In genomic region chr17:46296601-46297000, GRCm38 (mm10) we compare ENCODE assay signal across 13 mouse cellular contexts. TPM values are rescaled to one million over a fixed set of nuclear protein-coding genes. Genes with fewer than 3 reads are reported as not detected.
A peak's percentile ranks its signal among the peaks of the same experiment; 100 is the strongest.
DNase-seq lines count a peak whose midpoint lies in the region; ATAC-seq and TF ChIP-seq lines count a peak whose summit lies in the region.
"Had no signal": no experiment of that assay in that cellular context is flagged by ENCODE, and none has a peak within 500 bp of the region (broad histone marks: within the 10 kb centered on the region; RNA-seq: fewer than 3 reads in every experiment).

No protein-coding gene starts in this region.

- no peaks in the 10 kb centered on the region for H3K79me2 ChIP-seq in CH12.LX (replicated peaks; ENCODE audit: control insufficient read depth, extremely low read depth, insufficient read depth, poor library complexity, severe bottlenecking)

- 46% methylated on average over 6 of the region's 6 CpGs for WGBS in kidney, embryonic 15.5 days
- 44% methylated on average over 6 of the region's 6 CpGs for WGBS in forebrain, embryonic 15.5 days
- 47% methylated on average over 6 of the region's 6 CpGs for WGBS in limb, embryonic 15.5 days

- H3K27ac ChIP-seq in kidney, embryonic 15.5 days, result no peak overlapping the region
- no peak overlapping the region for H3K27ac ChIP-seq in CH12.LX (ENCODE audit: insufficient read depth, low read depth)
- H3K27ac ChIP-seq in forebrain, embryonic 15.5 days (replicated peaks), result peak overlapping the region; percentile 54; the same call in 1 of the 2 replicates
- no peak overlapping the region for H3K27ac ChIP-seq in limb, embryonic 15.5 days
- H3K27ac ChIP-seq: liver, embryonic 14.5 days; neural tube, embryonic 12.5 days had no signal

- no peak for TF ChIP-seq RAD21 in CH12.LX (IDR thresholded peaks at IDR 0.05; ENCODE audit: low read depth, low read length)

- ATAC-seq in kidney, embryonic 15.5 days (replicated peaks; ENCODE audit: low FRiP score), result no peak
- ATAC-seq in forebrain, embryonic 15.5 days (replicated peaks), result no peak
- no peak for ATAC-seq in limb, embryonic 15.5 days (ENCODE audit: insufficient number of reproducible peaks, low FRiP score, low TSS enrichment, low read depth)

- H3K4me1 ChIP-seq in kidney, embryonic 15.5 days, result peaks cover 21% of the 10 kb centered on the region
- peaks cover 8 to 10% of the 10 kb centered on the region in 2 experiments for H3K4me1 ChIP-seq in CH12.LX (ENCODE audit: control insufficient read depth in 1 of 2, insufficient read depth in 2 of 2)
- H3K4me1 ChIP-seq in forebrain, embryonic 15.5 days, result peaks cover 18% of the 10 kb centered on the region
- peaks cover 22% of the 10 kb centered on the region for H3K4me1 ChIP-seq in limb, embryonic 15.5 days

- no peak for TF ChIP-seq EP300 in CH12.LX (IDR thresholded peaks at IDR 0.05; ENCODE audit: low read length)

- no peaks in the 10 kb centered on the region for H3K36me3 ChIP-seq in kidney, embryonic 15.5 days
- H3K36me3 ChIP-seq in CH12.LX (replicated peaks in 1 of 2; ENCODE audit: control insufficient read depth in 1 of 2, insufficient read depth in 1 of 2, low read length in 1 of 2), result no peaks in the 10 kb centered on the region
- H3K36me3 ChIP-seq in forebrain, embryonic 15.5 days, result no peaks in the 10 kb centered on the region
- no peaks in the 10 kb centered on the region for H3K36me3 ChIP-seq in limb, embryonic 15.5 days
- H3K36me3 ChIP-seq: neural tube, embryonic 12.5 days had no signal

- peaks cover 73% of the 10 kb centered on the region for H3K27me3 ChIP-seq in kidney, embryonic 15.5 days
- peaks cover 59% of the 10 kb centered on the region for H3K27me3 ChIP-seq in CH12.LX (replicated peaks)
- peaks cover 40% of the 10 kb centered on the region for H3K27me3 ChIP-seq in forebrain, embryonic 15.5 days
- peaks cover 60% of the 10 kb centered on the region for H3K27me3 ChIP-seq in limb, embryonic 15.5 days

- no peak overlapping the region for H3K4me2 ChIP-seq in kidney, embryonic 15.5 days
- H3K4me2 ChIP-seq in CH12.LX (ENCODE audit: insufficient read depth, low read depth, poor library complexity, severe bottlenecking), result 0 out of 2 replicates have a peak overlapping the region, but pooled peaks have one; percentile 2
- H3K4me2 ChIP-seq in forebrain, embryonic 15.5 days (replicated peaks), result peak overlapping the region; percentile 93; the same call in 1 of the 2 replicates
- H3K4me2 ChIP-seq in limb, embryonic 15.5 days, result no peak overlapping the region

- H3K4me3 ChIP-seq in kidney, embryonic 15.5 days (replicated peaks), result 0 out of 2 replicates have a peak overlapping the region, but pooled peaks have one; percentile 60
- no peak overlapping the region for H3K4me3 ChIP-seq in CH12.LX (replicated peaks in 1 of 3; ENCODE audit: low read depth in 2 of 3, low read length in 2 of 3, poor library complexity in 1 of 3)
- H3K4me3 ChIP-seq in forebrain, embryonic 15.5 days, result peak overlapping the region; percentile 57; the same call in 1 of the 2 replicates
- H3K4me3 ChIP-seq in limb, embryonic 15.5 days, result peak overlapping the region; percentile 64; the same call in 1 of the 2 replicates

- H3K9ac ChIP-seq in kidney, embryonic 15.5 days, result no peak overlapping the region
- no peak overlapping the region for H3K9ac ChIP-seq in CH12.LX (ENCODE audit: insufficient read depth, low read depth)
- peak overlapping the region; percentile 63; the same call in 1 of the 2 replicates for H3K9ac ChIP-seq in forebrain, embryonic 15.5 days (replicated peaks)
- H3K9ac ChIP-seq in limb, embryonic 15.5 days, result no peak overlapping the region
- H3K9ac ChIP-seq: liver, embryonic 14.5 days had no signal

- DNase-seq in kidney, adult 9 months, result no peak
- DNase-seq in CH12.LX (ENCODE audit: extremely low read depth), result no peak
- no peak for DNase-seq in cerebellum, postnatal 14 days
- no peak for DNase-seq in gastrocnemius, postnatal 25 days
- DNase-seq: kidney, adult 2 months had no signal

- dilution Hi-C loops in CH12.LX (cut with MboI; ENCODE audit: extremely low pct_ligation_motif_present, extremely low pct_unique_long_range_greater_than_20kb, low sequenced_read_pairs), result no loop called here

- in situ Hi-C loops in CH12.LX (cut with MboI; ENCODE audit: low pct_ligation_motif_present, low pct_unique_long_range_greater_than_20kb, low sequenced_read_pairs), result no loop called here

- no peak for TF ChIP-seq CTCF in CH12.LX (conservative IDR thresholded peaks at IDR 0.05 in 1 of 2, IDR thresholded peaks at IDR 0.05 in 1 of 2; ENCODE audit: low read depth in 2 of 2, low read length in 2 of 2)

- no peak for TF ChIP-seq POLR2A in CH12.LX (IDR thresholded peaks at IDR 0.05; ENCODE audit: low read depth, low read length)

- H3K9me3 ChIP-seq in kidney, embryonic 15.5 days (replicated peaks), result no peaks in the 10 kb centered on the region
- peaks cover 1% of the 10 kb centered on the region for H3K9me3 ChIP-seq in CH12.LX (replicated peaks; ENCODE audit: low read length)
- no peaks in the 10 kb centered on the region for H3K9me3 ChIP-seq in forebrain, embryonic 15.5 days
- no peaks in the 10 kb centered on the region for H3K9me3 ChIP-seq in limb, embryonic 15.5 days
- H3K9me3 ChIP-seq: neural tube, embryonic 12.5 days had no signal

TF ChIP-seq in CH12.LX, 34 proteins besides CTCF, POLR2A, EP300 and RAD21 (continues in another document):
- TF ChIP-seq USF1 (IDR thresholded peaks at IDR 0.05; ENCODE audit: low read depth, low read length), result no peak
- TF ChIP-seq RCOR1 (conservative IDR thresholded peaks at IDR 0.05; ENCODE audit: low read depth, low read length), result no peak
- no peak for TF ChIP-seq MAX (IDR thresholded peaks at IDR 0.05; ENCODE audit: low read length)
- TF ChIP-seq BHLHE40 (IDR thresholded peaks at IDR 0.05; ENCODE audit: low read depth, low read length), result no peak
- no peak for TF ChIP-seq MAFK (IDR thresholded peaks at IDR 0.05; ENCODE audit: insufficient replicate concordance, low read length)
- TF ChIP-seq TBP (conservative IDR thresholded peaks at IDR 0.05; ENCODE audit: low read depth, low read length), result no peak
- no peak for TF ChIP-seq E2F4 (IDR thresholded peaks at IDR 0.05; ENCODE audit: insufficient replicate concordance, low read depth, low read length)
- no peak for TF ChIP-seq ZNF384 (IDR thresholded peaks at IDR 0.05; ENCODE audit: low read depth, low read length)
- TF ChIP-seq PAX5 (IDR thresholded peaks at IDR 0.05; ENCODE audit: low read length), result no peak
- no peak for TF ChIP-seq SIN3A (IDR thresholded peaks at IDR 0.05; ENCODE audit: low read length)
- TF ChIP-seq SMC3 (IDR thresholded peaks at IDR 0.05; ENCODE audit: low read depth, low read length), result no peak
- peak; percentile 69 for TF ChIP-seq IRF4 (IDR thresholded peaks at IDR 0.05; ENCODE audit: low read depth, low read length)
- TF ChIP-seq ETS1 (conservative IDR thresholded peaks at IDR 0.05; ENCODE audit: low read depth, low read length), result no peak
- TF ChIP-seq USF2 (conservative IDR thresholded peaks at IDR 0.05; ENCODE audit: low read depth, low read length), result no peak
- TF ChIP-seq JUND (conservative IDR thresholded peaks at IDR 0.05; ENCODE audit: low read depth, low read length), result 0 out of 2 replicates have a peak, but pooled peaks have one; percentile 35

RNA-seq across cellular contexts. Expression of gene Dlk2, which starts 0.6 kb away (rescaled TPM):
- 0.42 and 0.85 TPM in 2 replicates for polyA plus RNA-seq in kidney, embryonic 15.5 days (2015; fragmentation: Nextera tagmentation; extraction: Ambion mirVana)
- total RNA-seq in CH12.LX (2012; rRNA removed) (0.08 and 0.13 TPM in 2 replicates), CH12.LX (2014; rRNA removed) (not detected in 2 replicates)
- not detected in 2 replicates for polyA plus RNA-seq in CH12.LX (2012; ENCODE audit: insufficient read length, low read depth)
- polyA plus RNA-seq in forebrain, embryonic 15.5 days (2015; fragmentation: Nextera tagmentation; extraction: Ambion mirVana), result 7.2 and 9.2 TPM in 2 replicates
- 14.5 and 15.2 TPM in 2 replicates for polyA plus RNA-seq in limb, embryonic 15.5 days (2015; fragmentation: Nextera tagmentation; extraction: Ambion mirVana)
- total RNA-seq in gastrocnemius, postnatal 25 days (2021), result under 1 TPM in 1 of 2 experiments, not detected in 1; 0.21 TPM
- total RNA-seq: megakaryocyte progenitor cell, adult 5-6 weeks; MEL had no signal

RNA-seq across cellular contexts. Expression of gene Tjap1, which starts 13.8 kb away (rescaled TPM):
- polyA plus RNA-seq in kidney, embryonic 15.5 days (2015; fragmentation: Nextera tagmentation; extraction: Ambion mirVana), result 40.3 and 47.7 TPM in 2 replicates
- total RNA-seq in CH12.LX (2012; rRNA removed), result 13.8 and 14.2 TPM in 2 replicates
- total RNA-seq in CH12.LX (2014; rRNA removed), result 8.6 and 9.1 TPM in 2 replicates
- 24.3 and 28.6 TPM in 2 replicates for polyA plus RNA-seq in CH12.LX (2012; ENCODE audit: insufficient read length, low read depth)
- 31.5 and 37.1 TPM in 2 replicates for polyA plus RNA-seq in forebrain, embryonic 15.5 days (2015; fragmentation: Nextera tagmentation; extraction: Ambion mirVana)
- 50.9 and 58.6 TPM in 2 replicates for polyA plus RNA-seq in limb, embryonic 15.5 days (2015; fragmentation: Nextera tagmentation; extraction: Ambion mirVana)
- 10 to 100 TPM; 31.7 to 39.1 TPM for total RNA-seq in gastrocnemius, postnatal 25 days (2021)

RNA-seq across cellular contexts. Expression of gene Abcc10, which starts 31.6 kb away (rescaled TPM):
- polyA plus RNA-seq in kidney, embryonic 15.5 days (2015; fragmentation: Nextera tagmentation; extraction: Ambion mirVana), result 5.8 and 6.3 TPM in 2 replicates
- 3.6 and 4.1 TPM in 2 replicates for total RNA-seq in CH12.LX (2012; rRNA removed)
- total RNA-seq in CH12.LX (2014; rRNA removed), result 1.1 and 1.4 TPM in 2 replicates
- polyA plus RNA-seq in CH12.LX (2012; ENCODE audit: insufficient read length, low read depth), result 2.7 and 3.8 TPM in 2 replicates
- polyA plus RNA-seq in forebrain, embryonic 15.5 days (2015; fragmentation: Nextera tagmentation; extraction: Ambion mirVana), result 6.6 and 8.1 TPM in 2 replicates
- 5.9 and 6.3 TPM in 2 replicates for polyA plus RNA-seq in limb, embryonic 15.5 days (2015; fragmentation: Nextera tagmentation; extraction: Ambion mirVana)
- 1 to 10 TPM; 2.7 to 2.8 TPM for total RNA-seq in gastrocnemius, postnatal 25 days (2021)

RNA-seq across cellular contexts. Expression of gene Lrrc73, which starts 43.3 kb away (rescaled TPM):
- 0.60 and 0.71 TPM in 2 replicates for polyA plus RNA-seq in kidney, embryonic 15.5 days (2015; fragmentation: Nextera tagmentation; extraction: Ambion mirVana)
- total RNA-seq in CH12.LX (2012; rRNA removed) (2.7 and 3.6 TPM in 2 replicates), CH12.LX (2014; rRNA removed) (1.5 and 1.8 TPM in 2 replicates)
- polyA plus RNA-seq in CH12.LX (2012; ENCODE audit: insufficient read length, low read depth), result 4.0 and 4.2 TPM in 2 replicates
- polyA plus RNA-seq in forebrain, embryonic 15.5 days (2015; fragmentation: Nextera tagmentation; extraction: Ambion mirVana), result 10.0 and 12.0 TPM in 2 replicates
- 1.3 and 1.4 TPM in 2 replicates for polyA plus RNA-seq in limb, embryonic 15.5 days (2015; fragmentation: Nextera tagmentation; extraction: Ambion mirVana)
- total RNA-seq in gastrocnemius, postnatal 25 days (2021), result under 1 TPM; 0.33 to 0.35 TPM
- total RNA-seq: common myeloid progenitor, adult 5-6 weeks had no signal

RNA-seq across cellular contexts. Expression of gene Yipf3, which starts 48.7 kb away (rescaled TPM):
- 103 and 113 TPM in 2 replicates for polyA plus RNA-seq in kidney, embryonic 15.5 days (2015; fragmentation: Nextera tagmentation; extraction: Ambion mirVana)
- 24.8 and 32.5 TPM in 2 replicates for total RNA-seq in CH12.LX (2012; rRNA removed)
- total RNA-seq in CH12.LX (2014; rRNA removed), result 9.0 and 15.8 TPM in 2 replicates
- 45.4 and 52.6 TPM in 2 replicates for polyA plus RNA-seq in CH12.LX (2012; ENCODE audit: insufficient read length, low read depth)
- 91.5 and 93.8 TPM in 2 replicates for polyA plus RNA-seq in forebrain, embryonic 15.5 days (2015; fragmentation: Nextera tagmentation; extraction: Ambion mirVana)
- 133 and 162 TPM in 2 replicates for polyA plus RNA-seq in limb, embryonic 15.5 days (2015; fragmentation: Nextera tagmentation; extraction: Ambion mirVana)
- total RNA-seq in gastrocnemius, postnatal 25 days (2021), result 10 to 100 TPM; 49.4 to 54.7 TPM

Comparison
In these comparisons a context has a peak if more than half of its experiments do, and no peak if none do; other contexts are left out.
1. H3K4me2 ChIP-seq: peak in CH12.LX (single experiment) and forebrain, embryonic 15.5 days (single experiment); none in kidney, embryonic 15.5 days (single experiment) and limb, embryonic 15.5 days (single experiment).
2. H3K4me3 ChIP-seq: peak in kidney, embryonic 15.5 days (single experiment), forebrain, embryonic 15.5 days (single experiment) and limb, embryonic 15.5 days (single experiment); none in CH12.LX (0 of 3).